Mouse (Mus musculus) ES-E14 (cell line): ENCODE measurements around the gene Ccdc130.

Source experiments
- MAFK ChIP-seq: IDR thresholded peaks from 2 replicates; pipeline ENCODE4 v1.6.1; 2014; ENCODE audit warnings: mild to moderate bottlenecking, low read depth, low read length, inconsistent platforms; ENCODE audit not compliant: insufficient read depth
- ZNF384 ChIP-seq: IDR thresholded peaks from 2 replicates; pipeline ENCODE4 v1.6.1; 2012; ENCODE audit warnings: low read depth, low read length, inconsistent platforms

GRCm38 (mm10) chr8:84230735-84231134, 39.4 kb downstream of the Ccdc130 start:
- TF ChIP-seq MAFK, result no peak
- no peak for TF ChIP-seq ZNF384
